Mouse (Mus musculus): ENCODE measurements around the gene Zmiz1. TPM values are rescaled to one million over a fixed set of nuclear protein-coding genes. Genes with fewer than 3 reads are reported as not detected.

Zmiz1 gene
- total RNA-seq, 2 experiments from 2014 or later, result 67.0 to 78.5 TPM

DNA sequence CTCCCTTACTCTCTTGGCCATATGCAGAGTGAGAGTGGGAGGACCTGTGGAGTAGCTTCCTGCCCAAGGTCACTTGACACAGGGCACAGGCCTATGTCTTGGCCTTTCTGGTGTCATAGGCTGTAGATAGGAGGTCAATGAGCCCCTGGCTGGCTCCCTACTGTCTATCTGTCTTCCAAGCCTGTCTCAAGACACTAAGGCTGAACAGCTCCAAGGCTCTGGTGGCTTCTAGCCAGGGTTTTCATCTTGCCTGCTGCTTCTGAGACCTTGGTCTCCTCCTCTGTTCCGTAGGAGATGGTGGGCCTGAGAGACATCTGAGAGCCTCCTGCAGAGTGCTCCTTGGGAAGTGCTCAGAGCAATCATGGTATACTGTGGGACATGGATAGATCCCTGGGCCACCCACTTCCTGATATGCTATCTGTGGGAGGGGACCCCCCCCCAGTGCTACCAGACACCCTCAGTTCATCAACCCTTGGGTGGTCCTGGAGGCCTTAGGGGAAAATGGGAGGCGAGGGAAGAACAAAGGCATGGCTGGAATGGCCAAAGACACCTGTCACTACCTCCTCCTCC is 56.0 kb downstream of the Zmiz1 start:
- DNase-seq, result no peak

GRCm38 (mm10) chr14:25515924-25516323 is 56.9 kb downstream of the Zmiz1 start:
- DNase-seq, result peak; percentile 66

GRCm38 (mm10) chr14:25516640-25517591 is 57.9 kb downstream of the Zmiz1 start:
- DNase-seq, result peak; percentile 63

DNA sequence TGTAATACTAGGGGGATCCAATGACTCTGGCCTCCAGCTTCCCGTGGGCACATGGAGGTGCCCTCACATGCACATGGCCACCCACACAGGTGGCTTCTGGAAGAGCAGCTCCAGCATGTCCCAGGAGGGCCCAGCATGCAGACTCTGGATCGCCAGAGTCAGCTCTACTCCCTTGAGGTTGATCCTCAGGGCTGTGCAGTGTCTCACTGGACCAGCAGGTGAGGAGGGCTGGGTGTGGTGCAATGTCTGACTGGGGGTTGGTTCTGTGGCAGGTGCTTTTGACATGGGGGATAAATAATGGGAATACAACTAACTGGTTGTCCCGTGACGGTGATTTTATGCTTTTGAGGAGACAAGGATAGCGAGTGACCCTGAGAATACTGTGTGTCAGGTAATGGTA is 59.7 kb downstream of the Zmiz1 start:
- DNase-seq, result no peak

DNA sequence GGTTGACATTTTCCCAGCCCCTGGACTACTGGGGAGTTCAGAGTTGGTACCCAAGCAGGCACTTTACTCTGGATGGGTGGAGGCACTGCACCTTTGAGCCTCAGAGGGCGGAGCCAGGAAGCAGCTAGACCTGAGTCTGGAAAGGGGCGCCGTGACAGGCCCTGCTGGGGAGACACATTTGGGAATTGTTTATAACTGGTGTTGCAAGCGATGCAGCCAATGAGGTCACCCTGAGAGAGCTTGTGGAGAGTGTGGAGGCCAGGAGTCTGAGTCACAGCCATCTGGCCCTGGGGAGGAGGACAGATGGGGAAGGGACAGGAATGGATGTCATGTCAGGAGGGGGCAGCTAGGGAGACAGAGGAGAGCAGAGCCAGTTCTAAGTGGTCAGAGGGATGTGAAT is 60.7 kb downstream of the Zmiz1 start:
- DNase-seq, result peak; percentile 72

DNA sequence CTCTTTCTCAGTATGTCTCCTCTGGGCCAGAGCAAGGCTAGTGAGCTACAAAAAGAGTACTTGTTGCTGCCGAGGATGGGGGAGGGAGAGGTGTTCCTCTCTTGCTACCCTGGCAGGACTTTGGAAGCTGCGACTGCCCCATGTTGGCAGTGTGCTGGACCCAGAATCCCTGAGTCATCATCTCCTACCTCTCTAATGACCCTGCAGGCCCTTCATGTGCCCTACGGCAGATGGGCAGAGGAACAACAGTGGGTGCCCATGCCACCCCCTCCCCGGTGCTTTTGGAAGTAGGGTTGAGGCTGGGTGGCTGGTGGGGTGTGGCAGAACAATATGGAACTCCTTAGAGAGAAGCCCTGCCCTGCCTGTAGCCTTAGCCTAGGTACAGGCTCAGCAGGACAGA is 61.6 kb downstream of the Zmiz1 start:
- no peak for DNase-seq

DNA sequence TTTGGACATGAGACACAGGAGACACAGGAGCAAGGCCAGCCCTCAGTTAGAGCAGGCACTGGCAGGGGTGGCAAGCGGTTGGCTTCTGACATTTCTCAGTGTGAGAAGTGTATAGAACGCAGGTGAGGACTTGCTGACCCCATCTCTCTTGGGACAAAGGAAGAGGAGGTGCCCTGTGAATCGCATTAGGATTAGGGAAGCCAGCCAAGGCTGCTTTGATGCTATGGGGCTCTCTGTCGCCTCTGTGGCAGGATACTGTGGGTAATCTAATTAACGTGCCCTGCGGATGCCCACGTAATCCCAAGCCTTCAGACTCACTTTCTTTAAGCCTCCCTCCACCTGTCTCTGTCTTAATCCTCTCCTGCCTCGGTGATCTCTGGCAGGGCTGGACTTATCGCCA is 62.0 kb downstream of the Zmiz1 start:
- DNase-seq, result no peak

GRCm38 (mm10) chr14:25521500-25521899 is 62.5 kb downstream of the Zmiz1 start:
- DNase-seq, result no peak

- no peak for DNase-seq
Observed at GRCm38 (mm10) chr14:25522415-25522814, 63.4 kb downstream of the Zmiz1 start.

GRCm38 (mm10) chr14:25523230-25524110 is 64.5 kb downstream of the Zmiz1 start:
- peak; percentile 62 for DNase-seq

DNA sequence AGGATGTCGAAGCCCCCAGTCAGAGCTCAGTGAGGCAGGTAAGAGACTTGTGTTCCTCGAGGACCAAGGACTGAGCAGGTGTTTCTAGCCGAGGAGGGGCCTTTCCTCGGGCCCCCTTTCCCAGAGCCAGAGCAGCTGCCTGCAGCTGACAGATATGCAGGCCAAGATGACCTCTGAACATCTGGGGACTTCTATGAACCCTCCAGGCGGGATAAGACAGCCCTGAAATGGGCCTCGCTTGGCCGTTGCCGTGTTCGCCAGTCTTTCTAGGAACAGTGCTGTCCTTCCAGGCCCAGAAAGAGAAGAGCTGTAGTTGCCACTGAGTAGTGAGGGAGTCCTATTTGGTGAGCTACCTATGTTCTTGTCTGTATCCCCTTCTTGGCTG is 65.1 kb downstream of the Zmiz1 start:
- no peak for DNase-seq

GRCm38 (mm10) chr14:25524884-25525283 is 65.9 kb downstream of the Zmiz1 start:
- peak; percentile 46 for DNase-seq

GRCm38 (mm10) chr14:25525729-25526128 is 66.7 kb downstream of the Zmiz1 start:
- peak; percentile 59 for DNase-seq

- no peak for DNase-seq
Observed at GRCm38 (mm10) chr14:25526872-25527271, 67.9 kb downstream of the Zmiz1 start.

DNA sequence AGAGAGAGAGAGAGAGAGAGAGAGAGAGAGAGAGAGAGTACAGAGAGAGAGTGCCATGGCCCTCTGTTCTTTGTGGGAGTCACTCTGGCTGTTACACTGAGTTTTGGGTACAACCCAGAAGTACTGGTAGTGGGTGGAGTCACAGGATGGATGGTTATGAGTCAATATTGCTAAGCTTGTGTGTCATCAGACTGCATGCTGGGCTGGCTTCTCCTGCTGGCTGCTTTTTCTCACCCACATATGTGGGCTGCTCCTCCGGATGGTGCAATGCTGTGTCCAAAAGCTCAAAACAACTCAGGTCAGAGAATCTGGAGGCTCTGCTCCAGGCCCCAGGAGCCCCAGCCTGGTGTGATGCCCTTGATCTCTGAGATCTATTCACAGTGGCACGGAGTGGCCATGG is 68.3 kb downstream of the Zmiz1 start:
- DNase-seq, result no peak

- no peak for DNase-seq
Observed at GRCm38 (mm10) chr14:25530342-25530741, 71.4 kb downstream of the Zmiz1 start.

GRCm38 (mm10) chr14:25530815-25531214 is 71.8 kb downstream of the Zmiz1 start:
- no peak for DNase-seq

DNA sequence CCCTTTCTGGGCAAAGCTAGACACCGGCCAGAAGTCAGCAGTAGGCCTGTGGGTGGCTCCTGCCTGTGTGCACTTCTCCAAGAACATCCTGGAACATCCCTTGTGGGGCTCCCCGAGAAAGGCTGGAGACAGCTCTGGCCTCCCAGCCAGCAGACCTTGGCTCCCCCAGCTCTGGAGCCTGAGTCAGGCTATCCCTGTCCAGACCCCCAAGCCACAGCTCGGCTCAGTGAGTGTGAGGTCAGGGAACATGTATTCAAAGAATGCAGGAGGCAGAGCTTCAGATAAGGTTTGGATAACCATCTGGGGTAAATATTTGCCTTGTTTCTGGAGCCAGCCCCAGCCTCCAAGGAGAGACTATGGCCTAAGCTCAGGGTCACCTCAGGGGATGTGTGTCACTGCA is 74.0 kb downstream of the Zmiz1 start:
- no peak for DNase-seq

DNA sequence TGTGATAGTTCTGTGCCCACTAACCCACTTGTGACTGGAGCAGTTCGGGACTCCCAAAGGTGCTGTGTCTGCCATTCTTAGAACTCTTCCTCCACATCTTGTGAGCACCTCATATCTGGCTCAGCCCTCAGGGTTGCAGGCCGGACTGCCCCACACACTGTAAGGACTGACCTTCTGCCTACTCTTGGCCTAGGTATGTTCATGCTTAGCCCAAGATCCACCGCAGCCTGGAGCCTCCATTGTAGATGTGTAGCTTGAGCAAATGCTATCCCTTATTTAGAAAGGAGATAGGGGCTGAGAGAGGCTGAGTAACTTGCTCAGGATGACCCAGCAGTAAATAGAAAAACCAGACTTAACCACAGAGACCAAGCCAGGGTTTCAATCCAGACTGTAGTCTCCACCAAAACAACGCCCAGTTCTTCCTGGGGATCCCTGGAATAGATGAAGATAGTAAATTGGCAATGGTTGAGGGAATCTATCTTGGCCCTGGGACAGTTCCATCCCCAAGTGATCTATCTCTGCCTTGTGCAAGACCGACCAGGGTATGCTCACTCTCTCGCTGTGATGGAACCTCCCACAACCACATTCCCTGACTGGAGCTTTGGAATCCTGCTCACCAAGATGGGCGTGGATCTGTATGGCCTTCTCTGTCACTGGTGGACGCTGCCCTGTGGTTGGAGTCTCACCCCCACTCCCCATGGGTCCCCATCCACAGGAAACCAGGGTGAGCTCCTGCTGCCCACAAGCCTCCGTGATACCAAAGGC is 74.8 kb downstream of the Zmiz1 start:
- DNase-seq, result no peak

DNA sequence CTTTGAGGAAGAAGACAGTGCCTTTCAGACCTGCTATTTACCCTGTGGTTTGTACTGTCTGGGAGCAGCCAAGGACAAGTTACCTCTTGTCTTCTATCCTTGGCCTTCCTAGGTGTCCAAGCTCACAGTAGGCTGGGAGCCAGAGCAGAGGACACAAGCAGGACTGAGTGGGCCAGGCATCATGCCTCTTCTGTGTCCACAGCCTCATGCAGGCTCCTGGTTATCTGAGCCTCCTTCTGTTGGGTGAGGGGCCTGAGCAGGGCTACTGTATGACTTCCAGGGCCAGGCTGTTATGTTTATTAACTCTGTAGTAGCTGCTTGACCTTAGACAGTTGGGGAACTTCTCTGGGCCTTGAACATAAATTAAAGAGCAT is 75.4 kb downstream of the Zmiz1 start:
- no peak for DNase-seq

DNA sequence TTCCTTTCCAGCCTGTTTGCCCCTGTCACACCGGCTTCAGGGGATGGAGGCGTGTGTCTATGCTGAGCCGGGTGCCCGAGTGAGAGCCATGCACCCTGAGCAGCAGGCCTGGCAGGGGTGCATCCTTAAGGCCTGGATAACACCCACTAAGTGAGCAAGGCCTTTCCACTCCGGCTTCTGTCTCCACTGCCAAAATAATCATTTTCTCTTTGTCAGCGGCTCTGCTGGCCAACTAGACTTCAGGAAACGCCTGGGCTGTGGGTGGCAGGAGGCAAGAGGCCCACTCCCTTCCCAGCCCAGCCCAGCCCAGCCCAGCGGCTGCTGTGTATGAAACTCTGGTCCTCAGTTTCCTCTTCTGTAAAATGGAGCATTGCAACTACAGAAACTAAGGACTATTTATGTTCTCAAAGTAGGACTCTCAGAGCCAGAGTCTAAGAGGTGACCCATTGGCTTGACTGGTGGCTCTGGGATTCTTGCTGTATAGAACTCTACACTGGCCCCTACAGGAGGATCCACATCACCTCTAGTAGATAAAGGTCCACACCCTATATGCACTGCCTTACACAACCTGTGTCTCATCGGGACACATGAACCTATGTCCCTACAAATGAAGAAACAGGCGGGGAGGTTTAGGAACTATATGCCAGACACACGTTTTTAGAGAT is 76.1 kb downstream of the Zmiz1 start:
- no peak for DNase-seq

GRCm38 (mm10) chr14:25535583-25535943 is 76.6 kb downstream of the Zmiz1 start:
- no peak for DNase-seq
